Mouse (Mus musculus): ENCODE measurements around the gene 3110009E18Rik.

The 3110009E18Rik gene

GRCm38 (mm10) chr1:120197189-120197588 is 76.2 kb downstream of the 3110009E18Rik start:
- DNase-seq = peak; percentile 20

- no peak for DNase-seq
Measured at GRCm38 (mm10) chr1:120198151-120198550, 77.2 kb downstream of the 3110009E18Rik start.

GRCm38 (mm10) chr1:120198942-120199341 is 78.0 kb downstream of the 3110009E18Rik start:
- no peak for DNase-seq

- no peak for DNase-seq
Measured at GRCm38 (mm10) chr1:120202542-120202941, 81.6 kb downstream of the 3110009E18Rik start.

- DNase-seq = no peak
Measured at GRCm38 (mm10) chr1:120203836-120204235, 82.8 kb downstream of the 3110009E18Rik start.

- DNase-seq = no peak
Measured at GRCm38 (mm10) chr1:120204834-120205233, 83.8 kb downstream of the 3110009E18Rik start.

GRCm38 (mm10) chr1:120207568-120207967 is 86.6 kb downstream of the 3110009E18Rik start:
- DNase-seq = peak; percentile 44

- no peak for DNase-seq
Measured at GRCm38 (mm10) chr1:120208502-120209230, 87.7 kb downstream of the 3110009E18Rik start.

GRCm38 (mm10) chr1:120220841-120221240 is 99.9 kb downstream of the 3110009E18Rik start:
- DNase-seq = no peak

GRCm38 (mm10) chr1:120221285-120221684 is 100.3 kb downstream of the 3110009E18Rik start:
- no peak for DNase-seq

GRCm38 (mm10) chr1:120223613-120224012 is 102.6 kb downstream of the 3110009E18Rik start:
- DNase-seq = no peak

- DNase-seq = no peak
Measured at GRCm38 (mm10) chr1:120229723-120230471, 108.9 kb downstream of the 3110009E18Rik start.

- no peak for DNase-seq
Measured at GRCm38 (mm10) chr1:120231334-120231733, 110.3 kb downstream of the 3110009E18Rik start.

- DNase-seq = no peak
Measured at GRCm38 (mm10) chr1:120232170-120232569, 111.2 kb downstream of the 3110009E18Rik start.

GRCm38 (mm10) chr1:120235631-120236215 is 114.7 kb downstream of the 3110009E18Rik start:
- DNase-seq = no peak

- DNase-seq = no peak
Measured at GRCm38 (mm10) chr1:120236424-120236823, 115.4 kb downstream of the 3110009E18Rik start.

- DNase-seq = no peak
Measured at GRCm38 (mm10) chr1:120237068-120237467, 116.1 kb downstream of the 3110009E18Rik start.

Data from cerebellum, adult 9-11 months (tissue).